ENCODE assay signal across 12 mouse cellular contexts in genomic region chr10:23609270-23609914, GRCm38 (mm10).
DNase-seq lines count a peak whose midpoint lies in the region; ATAC-seq and TF ChIP-seq lines count a peak whose summit lies in the region.
"Had no signal": no experiment of that assay in that cellular context is flagged by ENCODE, and none has a peak within 500 bp of the region (broad histone marks: within the 10 kb centered on the region; RNA-seq: fewer than 3 reads in every experiment).

No protein-coding gene starts in this region.

- no peak for ATAC-seq in hindbrain, embryonic 14.5 days (ENCODE audit: low FRiP score)
- no peak for ATAC-seq in hindbrain, embryonic 12.5 days (ENCODE audit: low FRiP score)
- ATAC-seq in megakaryocyte progenitor cell, adult 5-6 weeks (replicated peaks; ENCODE audit: poor library complexity): no peak

- no peak overlapping the region for H3K4me3 ChIP-seq in hindbrain, embryonic 14.5 days (replicated peaks; ENCODE audit: low read length)
- no peak overlapping the region for H3K4me3 ChIP-seq in hindbrain, embryonic 12.5 days
- peak overlapping the region; percentile 41 for H3K4me3 ChIP-seq in cortical plate, adult 2 months (ENCODE audit: insufficient read depth, low read length)

- H3K27me3 ChIP-seq in hindbrain, embryonic 14.5 days (ENCODE audit: control insufficient read depth, insufficient read depth, low read length): no peaks in the 10 kb centered on the region
- no peaks in the 10 kb centered on the region for H3K27me3 ChIP-seq in hindbrain, embryonic 12.5 days

- H3K36me3 ChIP-seq in hindbrain, embryonic 14.5 days (replicated peaks; ENCODE audit: control insufficient read depth, insufficient read depth): no peaks in the 10 kb centered on the region
- H3K36me3 ChIP-seq in hindbrain, embryonic 12.5 days: no peaks in the 10 kb centered on the region

- H3K4me2 ChIP-seq in hindbrain, embryonic 14.5 days (replicated peaks): peak overlapping the region; percentile 19; the same call in 1 of the 2 replicates
- no peak overlapping the region for H3K4me2 ChIP-seq in hindbrain, embryonic 12.5 days (replicated peaks)

- H3K27ac ChIP-seq in hindbrain, embryonic 14.5 days: no peak overlapping the region
- H3K27ac ChIP-seq in hindbrain, embryonic 12.5 days: no peak overlapping the region
- H3K27ac ChIP-seq in cortical plate, adult 2 months (ENCODE audit: insufficient read depth, low read length): no peak overlapping the region
- H3K27ac ChIP-seq: kidney, postnatal 0 days had no signal

- TF ChIP-seq CTCF in cortical plate, adult 2 months (IDR thresholded peaks at IDR 0.05; ENCODE audit: extremely low read depth, insufficient read depth, low read length): no peak

- H3K9me3 ChIP-seq in hindbrain, embryonic 14.5 days (ENCODE audit: control insufficient read depth, low read length): no peaks in the 10 kb centered on the region
- H3K9me3 ChIP-seq in hindbrain, embryonic 12.5 days (replicated peaks): no peaks in the 10 kb centered on the region

- no peak for DNase-seq in hindbrain, embryonic 14.5 days (ENCODE audit: low spot score)
- DNase-seq in Muller cell, postnatal 12 days (ENCODE audit: inconsistent ontology term): peak; percentile 53
- peak; percentile 6 to 8 for DNase-seq in layer of hippocampus, postnatal 25 days (ENCODE audit: extremely low spot score in 1 of 2, low spot score in 1 of 2)
- no peak for DNase-seq in left cerebral cortex, adult 8-10 months (ENCODE audit: low spot score in 2 of 2)
- DNase-seq in embryo, embryonic 9.5 days (ENCODE audit: extremely low spot score): no peak
- DNase-seq: heart, adult 11 months; liver; lung, postnatal 14 days had no signal

- H3K9ac ChIP-seq in hindbrain, embryonic 14.5 days: no peak overlapping the region
- no peak overlapping the region for H3K9ac ChIP-seq in hindbrain, embryonic 12.5 days

- H3K4me1 ChIP-seq in hindbrain, embryonic 14.5 days (replicated peaks; ENCODE audit: control insufficient read depth, insufficient read depth, low read length): no peaks in the 10 kb centered on the region
- H3K4me1 ChIP-seq in hindbrain, embryonic 12.5 days: 0 out of 2 replicates have a peak, but pooled peaks cover 4% of the 10 kb centered on the region
- peaks cover 3% of the 10 kb centered on the region for H3K4me1 ChIP-seq in cortical plate, adult 2 months (ENCODE audit: control insufficient read depth, insufficient read depth, low read length)

- TF ChIP-seq POLR2A in cortical plate, adult 2 months (IDR thresholded peaks at IDR 0.05; ENCODE audit: extremely low read depth, insufficient read depth, low read length): no peak

- WGBS in hindbrain, embryonic 14.5 days: 57% methylated on average over 18 of the region's 18 CpGs
- 62% methylated on average over 18 of the region's 18 CpGs for WGBS in hindbrain, embryonic 12.5 days

Comparison
In these comparisons a context has a peak if more than half of its experiments do, and no peak if none do; other contexts are left out.
1. DNase-seq: peak in Muller cell, postnatal 12 days (single experiment) and layer of hippocampus, postnatal 25 days (2 of 2); none in hindbrain, embryonic 14.5 days (single experiment), left cerebral cortex, adult 8-10 months (0 of 2) and embryo, embryonic 9.5 days (single experiment).